20 mouse cellular contexts compared by ENCODE assay signal in the genomic region with DNA sequence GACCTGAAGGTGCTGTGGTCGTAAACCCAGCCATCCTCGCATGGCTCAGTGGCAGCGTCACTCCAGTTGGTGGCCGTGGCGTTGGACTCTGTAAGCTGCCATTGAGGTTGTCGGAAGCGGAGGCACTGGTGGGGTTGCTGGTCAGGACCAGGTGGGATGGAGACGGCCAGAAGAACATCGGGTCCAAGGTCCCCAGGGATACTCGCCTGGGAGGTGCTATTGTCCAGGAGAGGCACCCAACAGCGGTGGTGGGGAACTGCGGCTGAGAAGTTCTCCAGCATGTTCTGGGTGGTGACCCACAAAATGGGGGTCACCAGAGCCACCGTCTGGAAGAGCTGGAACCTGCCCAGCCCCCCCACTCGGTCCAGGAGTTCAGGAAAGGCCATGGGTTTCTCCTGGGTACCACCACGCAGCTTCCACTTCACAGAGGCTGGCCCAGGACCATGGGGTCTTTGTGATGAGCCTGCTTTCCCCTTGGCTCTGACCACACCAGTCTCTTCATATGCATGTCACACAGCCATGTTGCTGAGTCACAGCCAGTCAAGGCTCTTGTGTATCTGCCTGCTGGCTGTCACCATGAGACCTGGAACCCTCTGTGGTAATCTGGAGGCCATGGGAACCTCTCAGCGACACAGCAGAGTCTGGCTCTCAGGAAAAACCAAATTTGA. TPM values are rescaled to one million over a fixed set of nuclear protein-coding genes. Genes with fewer than 3 reads are reported as not detected.
DNase-seq lines count a peak whose midpoint lies in the region; ATAC-seq lines count a peak whose summit lies in the region.
"Had no signal": no experiment of that assay in that cellular context is flagged by ENCODE, and none has a peak within 500 bp of the region (broad histone marks: within the 10 kb centered on the region; RNA-seq: fewer than 3 reads in every experiment).

Slc22a12 (minus strand) TSS at position 666 of the 668 bp plus-strand sequence.

- peak within 1 kb of the TSS; percentile 15; the same call in 1 of the 2 replicates for H3K27ac ChIP-seq in hindbrain, embryonic 16.5 days (ENCODE audit: low read depth, low read length)
- no peak within 1 kb of the TSS for H3K27ac ChIP-seq in hindbrain, embryonic 13.5 days
- 0 out of 2 replicates have a peak within 1 kb of the TSS, but pooled peaks have one; percentile 28 for H3K27ac ChIP-seq in midbrain, embryonic 16.5 days (ENCODE audit: low read length)
- H3K27ac ChIP-seq in midbrain, embryonic 11.5 days (ENCODE audit: low read depth, low read length), result no peak within 1 kb of the TSS
- H3K27ac ChIP-seq: embryonic facial prominence, embryonic 13.5 days; gastrocnemius, adult 2 months; heart, adult 2 months; limb, embryonic 12.5 days; neural tube, embryonic 12.5 days had no signal

- H3K9me3 ChIP-seq in hindbrain, embryonic 16.5 days (ENCODE audit: control insufficient read depth, low read length), result no peaks in the 10 kb centered on the region
- no peaks in the 10 kb centered on the region for H3K9me3 ChIP-seq in hindbrain, embryonic 13.5 days
- H3K9me3 ChIP-seq in midbrain, embryonic 16.5 days (replicated peaks; ENCODE audit: control insufficient read depth, low read length, poor library complexity, severe bottlenecking), result no peaks in the 10 kb centered on the region
- H3K9me3 ChIP-seq in midbrain, embryonic 11.5 days (ENCODE audit: control insufficient read depth, low read length), result no peaks in the 10 kb centered on the region
- H3K9me3 ChIP-seq: midbrain, embryonic 13.5 days; neural tube, embryonic 12.5 days had no signal

- H3K36me3 ChIP-seq in hindbrain, embryonic 16.5 days (ENCODE audit: control insufficient read depth, insufficient read depth, low read length), result no peaks in the 10 kb centered on the region
- H3K36me3 ChIP-seq in hindbrain, embryonic 13.5 days, result no peaks in the 10 kb centered on the region
- H3K36me3 ChIP-seq in midbrain, embryonic 16.5 days (ENCODE audit: control insufficient read depth, insufficient read depth, low read length), result no peaks in the 10 kb centered on the region
- H3K36me3 ChIP-seq in midbrain, embryonic 11.5 days (ENCODE audit: control insufficient read depth, insufficient read depth, low read length), result no peaks in the 10 kb centered on the region
- H3K36me3 ChIP-seq: embryonic facial prominence, embryonic 13.5 days; limb, embryonic 12.5 days; midbrain, embryonic 13.5 days; neural tube, embryonic 12.5 days had no signal

- no peaks in the 10 kb centered on the region for H3K4me1 ChIP-seq in hindbrain, embryonic 16.5 days (ENCODE audit: control insufficient read depth, insufficient read depth, low read depth, low read length)
- peaks cover 5% of the 10 kb centered on the region for H3K4me1 ChIP-seq in hindbrain, embryonic 13.5 days (replicated peaks)
- no peaks in the 10 kb centered on the region for H3K4me1 ChIP-seq in midbrain, embryonic 16.5 days (ENCODE audit: control insufficient read depth, insufficient read depth, low read length)
- no peaks in the 10 kb centered on the region for H3K4me1 ChIP-seq in midbrain, embryonic 11.5 days (ENCODE audit: control insufficient read depth, insufficient read depth, low read length)
- H3K4me1 ChIP-seq: embryonic facial prominence, embryonic 13.5 days; limb, embryonic 12.5 days; neural tube, embryonic 12.5 days had no signal

- peak; percentile 25 to 51 for DNase-seq in adrenal gland, postnatal 36 days
- DNase-seq in adrenal gland, adult 18-20 months (ENCODE audit: low spot score in 2 of 2), result no peak
- DNase-seq in midbrain, embryonic 11.5 days (ENCODE audit: low spot score, missing footprints), result no peak
- DNase-seq in cerebellum, postnatal 36 days, result peak; percentile 16 to 21
- DNase-seq in yolk sac, embryonic 10.5 days (ENCODE audit: low spot score), result no peak
- DNase-seq: gastrocnemius, adult 2 months; heart, adult 2 months; heart, postnatal 10 days; layer of hippocampus, postnatal 36 days; spleen, adult 18-20 months had no signal

- H3K4me2 ChIP-seq in hindbrain, embryonic 16.5 days (ENCODE audit: low read length), result no peak within 1 kb of the TSS
- H3K4me2 ChIP-seq in hindbrain, embryonic 13.5 days, result no peak within 1 kb of the TSS
- no peak within 1 kb of the TSS for H3K4me2 ChIP-seq in midbrain, embryonic 16.5 days (ENCODE audit: low read length)
- no peak within 1 kb of the TSS for H3K4me2 ChIP-seq in midbrain, embryonic 11.5 days
- H3K4me2 ChIP-seq: embryonic facial prominence, embryonic 13.5 days; limb, embryonic 12.5 days; midbrain, embryonic 13.5 days; neural tube, embryonic 12.5 days had no signal

- H3K9ac ChIP-seq in hindbrain, embryonic 16.5 days (ENCODE audit: low read depth, low read length), result no peak within 1 kb of the TSS
- H3K9ac ChIP-seq in hindbrain, embryonic 13.5 days, result no peak within 1 kb of the TSS
- no peak within 1 kb of the TSS; the same call in 1 of the 2 replicates for H3K9ac ChIP-seq in midbrain, embryonic 16.5 days (ENCODE audit: low read depth, low read length)
- H3K9ac ChIP-seq in midbrain, embryonic 11.5 days (ENCODE audit: low read length), result no peak within 1 kb of the TSS
- H3K9ac ChIP-seq: embryonic facial prominence, embryonic 13.5 days; limb, embryonic 12.5 days; midbrain, embryonic 13.5 days; neural tube, embryonic 12.5 days had no signal

- WGBS in hindbrain, embryonic 16.5 days, result 85% methylated on average over 16 of the region's 16 CpGs
- 91% methylated on average over 16 of the region's 16 CpGs for WGBS in hindbrain, embryonic 13.5 days
- 90% methylated on average over 16 of the region's 16 CpGs for WGBS in midbrain, embryonic 16.5 days
- WGBS in midbrain, embryonic 11.5 days, result 90% methylated on average over 16 of the region's 16 CpGs

- no peak within 1 kb of the TSS for H3K4me3 ChIP-seq in hindbrain, embryonic 16.5 days (ENCODE audit: low read length)
- no peak within 1 kb of the TSS for H3K4me3 ChIP-seq in hindbrain, embryonic 13.5 days
- H3K4me3 ChIP-seq in midbrain, embryonic 16.5 days (ENCODE audit: low read depth, low read length), result no peak within 1 kb of the TSS
- no peak within 1 kb of the TSS for H3K4me3 ChIP-seq in midbrain, embryonic 11.5 days (ENCODE audit: low read depth, low read length)
- H3K4me3 ChIP-seq: embryonic facial prominence, embryonic 13.5 days; gastrocnemius, adult 2 months; heart, adult 2 months; limb, embryonic 12.5 days; midbrain, embryonic 13.5 days; neural tube, embryonic 12.5 days had no signal

- peak; percentile 67 for ATAC-seq in hindbrain, embryonic 16.5 days
- ATAC-seq in hindbrain, embryonic 13.5 days (ENCODE audit: low FRiP score), result no peak
- ATAC-seq in midbrain, embryonic 16.5 days, result peak; percentile 36; the same call in 1 of the 2 replicates
- ATAC-seq in midbrain, embryonic 11.5 days (ENCODE audit: low FRiP score), result no peak
- ATAC-seq: intestine, postnatal 0 days; midbrain, embryonic 13.5 days had no signal

- H3K27me3 ChIP-seq in hindbrain, embryonic 16.5 days (replicated peaks; ENCODE audit: control insufficient read depth, insufficient read depth, low read length), result no peaks in the 10 kb centered on the region
- no peaks in the 10 kb centered on the region for H3K27me3 ChIP-seq in hindbrain, embryonic 13.5 days
- no peaks in the 10 kb centered on the region for H3K27me3 ChIP-seq in midbrain, embryonic 16.5 days (ENCODE audit: control insufficient read depth, insufficient read depth, low read depth, low read length)
- H3K27me3 ChIP-seq in midbrain, embryonic 11.5 days (ENCODE audit: control insufficient read depth, insufficient read depth, low read length), result no peaks in the 10 kb centered on the region
- H3K27me3 ChIP-seq: midbrain, embryonic 13.5 days; neural tube, embryonic 12.5 days had no signal

RNA-seq across cellular contexts. Expression of gene Slc22a12, which starts in this region (rescaled TPM):
- total RNA-seq in adrenal gland, postnatal 36 days (2021), result under 1 TPM in 1 of 2 experiments, not detected in 1; 0.20 TPM
- under 1 TPM in 1 of 2 experiments, not detected in 1; 0.17 TPM for total RNA-seq in adrenal gland, adult 18-20 months (2021)
- 0.14 TPM in 1 of 2 replicates, not detected in the other for polyA plus RNA-seq in hindbrain, embryonic 16.5 days (2015; fragmentation: Nextera tagmentation; extraction: Ambion mirVana)
- 0.10 and 0.23 TPM in 2 replicates for polyA plus RNA-seq in hindbrain, embryonic 13.5 days (2015; fragmentation: Nextera tagmentation; extraction: Ambion mirVana)
- 0.11 TPM in 1 of 2 replicates, not detected in the other for polyA plus RNA-seq in midbrain, embryonic 16.5 days (2015; fragmentation: Nextera tagmentation; extraction: Ambion mirVana)
- not detected in 2 replicates for polyA plus RNA-seq in midbrain, embryonic 11.5 days (2014; fragmentation: Nextera tagmentation; extraction: Ambion mirVana)
- total RNA-seq: gastrocnemius, adult 2 months; heart, adult 2 months; heart, postnatal 10 days had no signal
- polyA plus RNA-seq: embryonic facial prominence, embryonic 13.5 days; forebrain, embryonic 11.5 days; heart, adult 2 months; intestine, postnatal 0 days; limb, embryonic 12.5 days; liver, embryonic 16.5 days; midbrain, embryonic 13.5 days; neural tube, embryonic 12.5 days had no signal

Comparison
In these comparisons a context has a peak if more than half of its experiments do, and no peak if none do; other contexts are left out.
1. Peak in DNase-seq in adrenal gland, postnatal 36 days; RNA of the gene not detected or under 1 TPM.
2. Peak in ATAC-seq and H3K27ac ChIP-seq in hindbrain, embryonic 16.5 days; RNA of the gene not detected or under 1 TPM.
3. Peak in ATAC-seq and H3K27ac ChIP-seq in midbrain, embryonic 16.5 days; RNA of the gene not detected or under 1 TPM.
4. DNase-seq: peak in cerebellum, postnatal 36 days (2 of 2); none in adrenal gland, adult 18-20 months (0 of 2), midbrain, embryonic 11.5 days (single experiment) and yolk sac, embryonic 10.5 days (single experiment).